Mouse (Mus musculus) frontal cortex, adult 2 months (tissue): Measurements from ENCODE around the gene Mfsd14a. TPM values are rescaled to one million over a fixed set of nuclear protein-coding genes. Genes with fewer than 3 reads are reported as not detected.

Source experiments
- DNase-seq, 2 experiments: peaks; one replicate each; pipeline ENCODE4 v3.0.0; 2022; ENCODE audit warnings: low spot score in 1 of 2; ENCODE audit errors: extremely low spot score in 1 of 2
- polyA plus RNA-seq: library from polyadenylated mRNA; depleted of rRNA; stranded (reverse); fragments of >200 nt; gene quantifications from 2 replicates; pipeline ENCODE4 v1.2.3, GENCODE M21; 2012

Gene Mfsd14a
- polyA plus RNA-seq, 1 experiment: 43.1 TPM

GRCm38 (mm10) chr3:116653278-116653945, 9.1 kb downstream of the Mfsd14a start:
- no peak for DNase-seq

- peak in 1 of 2 experiments; percentile 34 for DNase-seq
These were observed 10.4 kb downstream of the Mfsd14a start for GRCm38 (mm10) chr3:116652033-116652446.

GRCm38 (mm10) chr3:116650698-116651097, 11.8 kb downstream of the Mfsd14a start:
- peak in 1 of 2 experiments; percentile 36 for DNase-seq

GRCm38 (mm10) chr3:116648805-116649204, 13.7 kb downstream of the Mfsd14a start:
- DNase-seq: no peak

- DNase-seq: no peak
These were observed 16.1 kb downstream of the Mfsd14a start for GRCm38 (mm10) chr3:116646387-116646786.

GRCm38 (mm10) chr3:116642373-116642772, 20.1 kb downstream of the Mfsd14a start:
- no peak for DNase-seq

GRCm38 (mm10) chr3:116641811-116642371, 20.6 kb downstream of the Mfsd14a start:
- DNase-seq: no peak

GRCm38 (mm10) chr3:116640024-116640423, 22.5 kb downstream of the Mfsd14a start:
- no peak for DNase-seq

GRCm38 (mm10) chr3:116638572-116638971, 23.9 kb downstream of the Mfsd14a start:
- DNase-seq: no peak

- DNase-seq: no peak
These were observed 24.6 kb downstream of the Mfsd14a start for GRCm38 (mm10) chr3:116637693-116638476.

- no peak for DNase-seq
These were observed 26.7 kb downstream of the Mfsd14a start for GRCm38 (mm10) chr3:116635799-116636198.

- no peak for DNase-seq
These were observed 27.6 kb downstream of the Mfsd14a start for GRCm38 (mm10) chr3:116634853-116635252.

GRCm38 (mm10) chr3:116634091-116634490, 28.4 kb downstream of the Mfsd14a start:
- DNase-seq: no peak

GRCm38 (mm10) chr3:116632971-116633370, 29.5 kb downstream of the Mfsd14a start:
- no peak for DNase-seq

GRCm38 (mm10) chr3:116631459-116631858, 31.0 kb downstream of the Mfsd14a start:
- DNase-seq: no peak

GRCm38 (mm10) chr3:116622641-116623040, 39.8 kb downstream of the Mfsd14a start:
- DNase-seq: no peak

- DNase-seq: no peak
These were observed 41.7 kb downstream of the Mfsd14a start for GRCm38 (mm10) chr3:116620636-116621370.

- DNase-seq: no peak
These were observed 43.6 kb downstream of the Mfsd14a start for GRCm38 (mm10) chr3:116618855-116619254.

- DNase-seq: no peak
These were observed 47.0 kb downstream of the Mfsd14a start for GRCm38 (mm10) chr3:116615318-116616068.

- peak; percentile 20 to 40 for DNase-seq
These were observed 48.1 kb downstream of the Mfsd14a start, which contains the start of gene Trmt13 for GRCm38 (mm10) chr3:116614295-116614892. Gene Trmt13 (minus strand): TSS chr3:116614587.
